Mouse (Mus musculus) urinary bladder, adult 18-20 months (tissue): Measurements from ENCODE around the gene Cep85l.

ENCODE experiments used
- DNase-seq, 2 experiments: peaks; one replicate each; pipeline ENCODE4 v3.0.0; 2022; ENCODE audit warnings: low spot score in 2 of 2, mixed read lengths in 2 of 2

Cep85l gene

DNA sequence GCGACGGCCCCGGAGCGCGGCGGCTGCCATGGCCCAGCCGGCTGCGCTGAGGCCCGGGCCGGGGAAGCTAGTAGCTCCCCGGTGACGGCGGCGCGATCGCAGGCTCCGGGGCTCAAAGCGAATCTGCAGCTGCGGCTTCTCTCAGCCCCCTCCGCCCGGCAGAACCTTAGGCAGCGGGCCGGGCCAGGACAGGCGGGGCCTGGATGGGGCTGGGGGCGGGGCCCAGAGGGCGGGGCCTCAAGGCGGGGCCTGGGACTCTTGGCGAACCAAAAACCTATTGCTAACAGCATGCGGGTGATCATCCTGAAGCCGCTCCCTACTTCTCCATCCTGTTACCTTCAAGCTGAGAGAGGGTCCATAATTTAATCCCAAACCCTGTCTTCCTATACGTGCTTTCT is at the start of gene Cep85l:
Cep85l (minus strand) TSS at position 239 of the 398 bp plus-strand sequence.
- DNase-seq, result peak; percentile 65 to 81

DNA sequence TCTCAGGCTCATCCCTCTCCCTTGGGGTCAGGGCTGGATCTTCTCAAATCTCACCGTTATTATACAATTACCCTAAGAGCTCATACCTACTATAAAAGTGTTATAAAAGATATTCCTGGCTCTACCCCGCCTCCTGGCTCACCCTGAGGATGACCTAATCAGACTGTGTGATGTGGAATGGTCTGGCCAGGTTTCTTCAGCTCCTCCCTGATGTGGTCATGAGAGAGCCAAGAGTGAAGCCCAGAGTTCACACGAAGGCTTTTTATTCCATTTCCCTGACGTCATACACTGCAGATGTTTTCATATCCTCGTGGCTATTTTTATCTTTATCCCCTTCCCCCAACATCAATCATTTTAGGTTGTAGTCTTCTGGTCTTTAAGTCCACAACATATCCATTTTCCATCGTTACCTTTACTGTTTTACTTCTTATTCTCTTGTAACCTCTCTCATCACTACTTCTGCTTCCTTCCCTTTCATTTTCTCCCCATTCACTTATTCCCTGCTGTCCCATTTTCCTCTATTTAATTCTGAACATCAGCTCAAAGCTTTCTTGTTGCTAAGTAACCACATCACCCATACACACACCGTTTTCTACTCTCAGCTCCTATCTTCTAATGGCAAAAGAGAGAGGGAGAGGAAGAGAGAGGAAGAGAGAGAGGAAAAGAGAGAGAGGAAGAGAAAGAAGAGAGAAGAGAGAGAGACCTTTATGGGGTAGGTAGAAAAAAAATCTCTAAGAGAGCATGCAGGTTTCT is 49.1 kb upstream of the Cep85l start:
- DNase-seq, result peak in 1 of 2 experiments; percentile 25

DNA sequence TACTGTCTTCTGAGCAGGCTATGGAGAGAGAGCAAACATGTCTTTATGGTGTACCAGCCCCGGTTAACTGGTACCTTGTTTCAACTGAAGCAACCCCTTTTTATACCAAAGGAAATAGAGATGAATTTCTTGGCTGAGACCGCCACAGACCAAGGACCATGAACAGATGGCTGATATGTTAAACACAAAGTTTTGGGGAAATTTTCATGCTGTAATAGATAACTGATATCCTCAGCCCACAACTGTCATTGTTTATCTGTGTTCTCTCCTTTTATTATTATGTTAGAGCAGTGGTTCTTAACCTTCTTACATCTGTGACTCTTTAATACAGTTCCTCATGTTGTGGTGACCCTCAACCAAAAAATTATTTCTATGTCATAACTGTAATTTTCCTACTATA is 46.8 kb upstream of the Cep85l start:
- no peak for DNase-seq

DNA sequence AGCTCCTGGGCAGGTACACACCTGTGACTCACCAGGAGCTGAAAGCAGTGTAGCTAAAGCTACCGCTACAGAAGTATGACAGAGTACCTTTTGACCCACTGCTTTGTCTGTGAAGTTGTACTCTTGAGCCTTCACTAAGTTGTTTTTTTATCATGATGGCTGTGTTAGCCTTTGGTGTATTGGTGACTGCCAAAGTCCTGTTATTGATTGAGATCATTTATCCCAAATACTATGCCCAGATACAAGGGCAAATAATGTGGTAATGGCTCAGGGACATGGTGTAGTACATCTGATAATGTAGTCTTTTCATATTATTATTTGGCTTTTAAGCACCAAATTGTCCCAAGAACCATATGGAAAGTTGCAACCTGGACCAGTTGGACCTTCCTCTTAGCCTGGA is 43.3 kb upstream of the Cep85l start:
- DNase-seq, result no peak

GRCm38 (mm10) chr10:53422206-53422605 is 42.5 kb upstream of the Cep85l start:
- no peak for DNase-seq

- DNase-seq, result no peak
Observed at GRCm38 (mm10) chr10:53421613-53422012, 41.9 kb upstream of the Cep85l start.

DNA sequence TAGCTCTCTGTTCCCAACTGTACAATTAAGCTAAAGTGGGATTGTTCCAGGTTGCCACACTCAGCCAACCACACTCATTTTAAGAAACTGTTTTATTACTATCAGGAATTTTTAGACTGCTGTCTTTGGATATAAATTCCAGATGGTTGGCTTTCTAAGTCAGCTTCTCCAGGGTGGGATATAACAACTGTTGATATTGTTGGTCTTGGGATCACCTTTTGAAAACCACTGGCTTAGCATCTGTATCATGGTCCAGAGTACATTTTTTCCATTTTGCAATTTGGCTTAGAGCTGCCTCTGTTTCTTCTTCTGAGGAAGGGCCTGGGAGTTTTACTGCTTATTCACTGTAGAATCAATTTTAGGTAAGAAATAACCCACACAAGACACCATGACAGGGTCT is 40.3 kb upstream of the Cep85l start:
- no peak for DNase-seq

DNA sequence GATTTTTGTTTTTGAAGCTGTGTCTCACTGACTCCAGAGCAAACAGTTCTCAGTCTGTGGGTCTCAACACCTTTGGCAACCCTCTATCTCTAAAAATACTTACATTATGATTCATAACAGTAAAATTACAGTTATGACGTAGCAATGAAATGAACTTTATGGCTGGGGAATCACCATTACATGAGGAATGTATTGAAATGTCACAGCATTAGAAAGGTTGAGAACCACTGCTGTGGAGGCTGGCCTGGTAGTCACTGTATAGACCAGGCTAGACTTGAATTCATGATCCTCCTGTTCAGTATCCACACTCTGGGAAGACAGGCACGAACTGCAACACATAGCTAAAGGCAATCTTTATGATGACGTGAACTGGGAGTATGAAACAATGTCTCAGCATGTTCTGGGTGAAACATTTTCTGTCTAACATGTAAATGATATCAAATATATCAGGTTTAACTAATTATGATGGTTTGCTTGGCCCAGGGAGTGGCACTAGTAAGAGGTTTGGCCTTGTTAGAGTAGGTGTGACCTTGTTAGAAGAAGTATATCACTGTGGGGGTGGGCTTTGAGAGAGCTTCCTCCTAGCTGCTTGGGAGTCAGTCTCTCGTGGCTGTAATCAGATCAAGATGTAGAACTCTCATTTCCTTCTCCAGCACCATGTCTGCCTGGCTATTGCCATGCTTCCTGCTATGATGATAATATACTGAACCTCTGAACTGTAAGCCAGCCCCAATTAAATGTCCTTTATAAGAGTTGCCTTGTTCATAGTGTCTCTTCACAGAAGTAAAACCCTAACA is 39.6 kb upstream of the Cep85l start:
- DNase-seq, result no peak

- no peak for DNase-seq
Observed at GRCm38 (mm10) chr10:53417015-53417414, 37.3 kb upstream of the Cep85l start.

GRCm38 (mm10) chr10:53416152-53416712 is 36.5 kb upstream of the Cep85l start:
- no peak for DNase-seq

DNA sequence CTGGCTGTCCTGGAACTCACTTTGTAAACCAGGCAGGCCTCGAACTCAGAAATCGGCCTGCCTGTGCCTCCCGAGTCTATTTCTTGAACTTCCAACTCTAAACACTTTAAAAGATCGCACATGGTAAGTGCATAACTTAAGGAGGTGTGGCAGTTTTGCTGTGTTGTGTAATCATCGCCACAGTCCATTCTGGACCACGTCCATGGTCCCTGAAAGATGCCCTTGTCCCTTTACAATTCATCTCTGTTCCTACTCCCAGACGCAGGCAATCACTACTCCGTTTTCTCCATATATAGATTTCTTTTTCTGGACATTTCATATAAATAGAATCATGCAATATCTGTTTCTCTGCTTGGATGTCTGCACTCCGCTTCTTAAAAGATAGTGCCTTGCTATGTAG is 35.5 kb upstream of the Cep85l start:
- no peak for DNase-seq

DNA sequence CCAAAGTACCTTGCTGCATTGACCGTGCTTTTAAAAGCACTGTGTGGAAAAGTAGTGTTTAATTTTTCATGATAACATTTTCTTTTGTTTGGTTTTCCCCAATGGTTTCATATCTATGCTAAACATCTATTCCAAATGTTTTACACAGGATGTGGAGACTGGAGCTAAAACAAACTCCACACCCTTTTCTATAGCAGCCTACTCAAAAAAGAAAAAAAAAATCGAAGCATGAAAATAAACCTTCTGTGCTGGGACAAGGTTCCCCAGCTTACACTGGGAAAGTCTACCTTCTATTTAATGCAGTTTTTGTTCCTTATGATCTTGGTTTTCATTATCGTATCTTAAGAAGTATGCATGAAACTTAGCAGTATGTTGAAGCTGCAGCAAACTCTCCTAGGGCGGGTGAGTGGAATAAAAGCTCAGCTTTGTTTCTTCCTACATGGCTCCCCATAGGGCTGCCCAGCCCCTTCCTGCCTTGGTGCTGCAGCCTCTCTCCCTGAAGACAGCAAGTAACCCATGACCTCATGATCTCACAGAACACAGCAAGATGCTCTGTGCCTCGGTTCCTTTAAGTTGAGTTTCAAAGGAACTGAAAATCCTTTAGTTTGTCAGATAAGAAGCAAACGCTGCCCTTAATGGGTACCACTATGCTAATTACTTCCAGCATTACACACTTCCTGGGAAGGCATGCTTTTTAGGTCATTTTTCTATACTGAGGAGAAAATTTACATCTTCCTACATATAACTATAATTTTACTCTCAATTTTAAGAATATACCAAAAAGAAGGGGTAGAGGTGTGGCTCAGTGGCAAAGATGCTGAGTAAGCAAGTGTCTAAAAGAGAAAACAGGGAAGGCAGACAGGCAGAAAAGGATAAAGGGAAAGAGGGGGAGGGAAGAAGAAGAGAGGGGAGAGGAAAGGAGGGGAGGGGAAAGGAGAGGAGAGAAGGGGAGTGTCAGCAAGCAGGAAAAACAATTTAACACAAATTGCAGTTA is 34.6 kb upstream of the Cep85l start:
- no peak for DNase-seq

GRCm38 (mm10) chr10:53412936-53413335 is 33.2 kb upstream of the Cep85l start:
- no peak for DNase-seq

DNA sequence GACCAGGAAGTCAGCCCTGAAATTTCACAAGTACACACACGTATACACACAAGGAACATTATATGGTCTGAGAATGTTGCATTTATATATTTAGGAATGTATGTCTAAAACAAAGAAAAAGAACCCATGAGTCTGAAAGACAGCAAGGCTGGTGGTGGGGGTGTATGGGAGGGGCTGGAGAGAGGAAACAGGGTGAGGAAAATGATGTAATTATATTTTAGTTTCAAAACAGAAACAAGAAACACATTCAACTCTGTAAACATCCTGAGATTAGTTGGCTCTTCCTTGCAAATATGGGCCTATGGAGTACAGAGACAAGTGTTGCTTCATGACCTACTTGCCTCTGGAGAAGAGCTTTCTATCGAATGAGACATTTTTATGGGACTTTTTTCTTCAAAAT is 32.4 kb upstream of the Cep85l start:
- DNase-seq, result no peak

- no peak for DNase-seq
Observed at GRCm38 (mm10) chr10:53410831-53411230, 31.1 kb upstream of the Cep85l start.

DNA sequence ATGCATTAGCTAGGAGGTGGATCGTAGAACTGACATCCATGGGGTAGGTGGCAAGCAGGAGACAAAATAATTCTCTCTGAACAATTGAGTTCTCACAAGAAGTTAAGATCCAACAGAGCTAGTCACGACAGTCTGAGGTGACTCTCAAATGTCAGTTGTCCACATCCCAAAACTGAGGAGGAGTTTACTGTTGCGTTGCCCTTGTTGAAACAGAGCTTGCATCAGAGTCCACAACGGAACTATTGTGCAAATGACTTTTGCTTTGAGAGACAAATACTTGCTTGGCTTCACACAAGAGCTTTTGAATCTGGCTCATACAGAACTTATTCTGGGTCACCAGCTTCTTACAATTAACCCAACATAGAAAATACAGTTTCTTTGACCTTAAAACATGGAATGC is 27.7 kb upstream of the Cep85l start:
- DNase-seq, result no peak

DNA sequence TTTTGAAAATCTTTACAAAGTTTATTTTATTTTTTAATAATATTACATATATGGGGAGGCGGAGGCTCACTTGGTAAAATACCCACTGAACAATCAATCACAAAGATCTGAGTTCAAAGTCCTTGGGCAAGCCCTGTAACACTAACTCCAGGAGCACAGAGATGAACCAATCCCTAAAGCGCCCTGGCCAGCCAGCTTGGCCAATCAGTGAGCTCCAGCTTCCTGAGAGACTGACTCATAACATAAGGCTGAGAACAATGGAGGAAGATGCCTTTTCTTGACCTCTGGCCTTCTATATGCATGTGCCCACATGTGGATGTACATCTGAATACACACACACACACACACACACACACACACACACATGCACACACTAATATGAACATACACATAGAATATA is 27.1 kb upstream of the Cep85l start:
- no peak for DNase-seq

DNA sequence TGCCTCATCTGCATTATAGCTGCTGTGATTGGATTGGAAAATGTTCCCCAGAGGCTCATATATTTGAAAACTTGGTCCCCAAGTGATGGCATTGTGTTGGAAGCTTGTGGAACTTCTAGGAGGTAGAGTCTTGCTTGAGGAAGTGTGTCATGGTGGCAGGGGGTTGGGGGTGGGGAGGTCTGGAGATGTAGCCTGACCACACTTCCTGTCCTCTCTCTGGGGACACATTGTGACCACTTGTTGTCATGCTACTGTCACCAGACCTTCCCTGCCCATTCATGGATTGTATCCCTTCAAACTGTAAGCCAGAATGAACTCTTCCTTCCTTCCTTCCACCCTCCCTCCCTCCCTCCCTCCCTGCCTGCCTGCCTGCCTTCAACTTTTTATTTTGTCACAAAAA is 22.5 kb upstream of the Cep85l start:
- DNase-seq, result no peak

GRCm38 (mm10) chr10:53399053-53399452 is 19.3 kb upstream of the Cep85l start:
- no peak for DNase-seq

- no peak for DNase-seq
Observed at GRCm38 (mm10) chr10:53398540-53398902, 18.8 kb upstream of the Cep85l start.

- DNase-seq, result no peak
Observed at GRCm38 (mm10) chr10:53397846-53398539, 18.2 kb upstream of the Cep85l start.
